Mouse (Mus musculus) inflammation-experienced regulatory T-cells, adult 6 months (primary cell): ENCODE results near the gene Rflnb. TPM values are rescaled to one million over a fixed set of nuclear protein-coding genes. Genes with fewer than 3 reads are reported as not detected.

Experiments used
- ATAC-seq: one replicate; pipeline ENCODE4 v1.8.0; 2017
- polyA plus RNA-seq, 3 experiments: library from polyadenylated mRNA; unstranded; fragments of 100-300 nt; shearing (Covaris generic); gene quantifications; one replicate each; pipeline ENCODE4 v1.2.1; 2017

Rflnb gene
- 10 to 100 TPM in 2 of 3 experiments, 1 to 10 TPM in 1; 7.9 to 25.3 (median 24.8) TPM for polyA plus RNA-seq

DNA sequence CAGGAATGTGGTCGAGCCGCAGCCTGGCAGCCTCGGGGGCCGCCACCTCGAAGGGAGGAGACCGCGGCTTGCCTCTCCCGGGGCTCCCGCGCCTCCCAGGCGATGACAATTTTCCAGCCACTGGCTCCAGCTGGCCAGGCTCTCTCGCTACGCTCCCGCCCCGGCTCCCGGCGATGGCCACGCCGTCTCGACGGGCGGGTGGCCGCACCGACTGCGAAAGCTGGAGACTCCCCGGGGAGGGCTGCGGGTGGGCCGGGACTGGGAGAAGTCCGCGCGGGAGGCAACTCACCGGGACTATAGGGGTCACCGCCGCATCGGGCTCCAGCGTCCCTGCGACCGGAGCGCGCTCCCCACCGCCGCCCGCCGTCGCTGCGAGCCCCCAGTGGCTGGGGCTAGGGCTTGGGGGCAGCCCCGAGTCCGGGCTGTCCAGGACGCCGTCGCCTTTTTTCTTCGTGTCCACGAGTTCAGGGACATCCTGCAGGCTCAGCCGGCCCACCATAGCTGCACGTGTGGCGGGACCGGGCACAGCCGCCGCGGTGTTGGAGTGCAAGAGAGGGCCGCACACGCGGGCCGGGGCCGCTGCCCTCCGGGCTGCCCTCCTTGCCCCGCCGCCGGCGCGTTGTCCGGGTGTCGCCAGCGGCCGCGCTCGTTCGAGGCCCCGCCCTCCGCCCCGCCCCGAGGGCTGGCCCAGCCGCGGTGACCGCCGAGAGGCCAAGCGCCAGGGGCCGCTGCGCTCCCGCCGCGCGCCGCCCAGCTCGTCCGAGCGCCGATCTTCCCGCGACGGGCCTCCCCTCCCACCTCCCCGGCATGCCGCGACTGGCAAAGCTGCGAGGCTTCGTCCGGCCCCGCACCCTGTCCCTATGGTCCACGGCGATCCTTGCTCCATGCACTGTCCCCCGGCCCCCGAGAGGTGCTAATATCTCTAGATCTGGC, at the start of gene Rflnb:
TSS of gene Rflnb (minus strand) at position 644 of the 933 bp plus-strand sequence.
- peak; percentile 43 for ATAC-seq

DNA sequence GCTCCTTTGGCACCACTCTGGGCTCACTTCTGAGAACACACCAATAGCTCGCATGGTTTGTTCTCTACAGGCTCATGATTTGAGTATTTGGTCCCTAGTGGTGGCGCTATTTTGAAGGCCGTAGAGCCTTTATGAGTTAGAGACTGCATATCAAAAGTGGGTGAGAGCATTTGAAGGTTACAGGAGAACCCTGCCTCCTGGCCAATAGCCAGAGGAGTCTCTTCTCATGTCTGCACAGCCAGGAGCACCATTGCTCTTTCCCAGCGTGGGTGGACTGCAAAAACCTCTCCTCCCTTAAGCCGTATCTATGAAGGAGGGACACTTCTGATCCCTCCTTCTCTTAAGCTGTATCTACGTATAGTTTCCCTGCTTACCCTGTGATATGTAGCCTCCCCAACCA, 49.8 kb upstream of the Rflnb start:
- no peak for ATAC-seq

DNA sequence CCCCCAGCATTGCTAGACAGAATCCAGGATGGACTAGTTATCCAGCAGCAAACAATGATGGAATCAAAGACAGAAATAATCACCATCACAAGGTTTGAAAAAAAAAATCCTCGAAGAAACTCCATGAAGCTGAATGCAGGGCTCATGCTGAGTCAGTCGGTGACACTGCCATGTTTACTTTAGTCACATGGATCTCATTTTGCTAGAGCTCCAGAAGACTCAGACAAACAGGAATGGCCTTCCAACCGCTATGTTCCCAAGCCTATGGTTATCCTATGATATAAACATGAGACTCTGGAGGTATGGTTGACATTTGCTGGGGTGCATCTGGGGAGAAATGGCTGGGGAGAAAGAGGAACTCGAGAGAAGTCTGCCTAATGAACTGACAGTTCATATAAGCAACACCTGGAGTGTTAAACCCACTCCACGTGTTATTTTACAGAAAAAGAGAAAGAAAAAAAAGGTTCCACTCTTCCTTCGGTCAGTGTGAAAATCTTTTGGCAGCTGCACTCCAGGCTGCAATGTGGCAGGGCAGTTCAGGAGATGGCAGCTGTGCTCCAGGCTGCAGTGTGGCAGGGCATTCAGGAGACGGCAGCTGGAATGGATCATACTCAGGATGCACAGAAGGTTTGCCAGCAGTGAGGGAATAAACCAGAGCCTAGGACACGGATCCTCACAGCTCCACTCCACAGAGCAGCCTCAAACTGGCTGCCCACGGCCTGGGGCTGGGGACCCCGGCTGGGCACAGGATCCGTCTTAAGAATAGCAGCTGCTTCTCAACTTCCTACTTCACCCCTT, 46.9 kb upstream of the Rflnb start:
- no peak for ATAC-seq

GRCm38 (mm10) chr11:76069816-76070215, 42.2 kb upstream of the Rflnb start:
- ATAC-seq, result no peak

DNA sequence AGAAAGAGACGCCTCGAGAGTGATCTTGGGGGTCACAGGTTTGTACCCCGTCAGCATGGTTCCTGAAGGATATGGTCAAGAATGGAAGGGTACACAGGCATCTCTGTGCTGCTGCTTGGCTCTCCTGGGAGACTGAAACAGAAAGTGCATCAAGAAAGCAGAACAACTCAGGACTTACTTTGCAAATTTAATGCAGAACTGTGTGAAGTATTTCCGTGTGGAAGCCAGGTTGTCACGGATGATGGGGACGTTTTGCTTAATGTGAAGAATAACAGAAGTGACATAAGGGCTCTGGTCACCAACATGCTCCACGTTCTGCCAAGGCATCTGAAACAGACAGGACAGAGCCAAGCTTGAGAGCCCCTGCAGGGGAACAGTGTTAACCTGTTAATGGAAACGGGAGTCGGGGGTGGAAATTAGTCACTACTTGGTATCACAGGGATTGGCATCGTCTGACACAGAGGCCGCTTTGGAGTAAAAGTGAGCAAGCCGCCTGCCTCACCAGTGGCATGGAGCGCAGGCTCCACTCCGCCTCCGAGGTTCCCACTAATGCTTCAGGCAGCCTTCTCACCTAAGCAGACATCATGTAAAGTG, 39.1 kb upstream of the Rflnb start:
- no peak for ATAC-seq

DNA sequence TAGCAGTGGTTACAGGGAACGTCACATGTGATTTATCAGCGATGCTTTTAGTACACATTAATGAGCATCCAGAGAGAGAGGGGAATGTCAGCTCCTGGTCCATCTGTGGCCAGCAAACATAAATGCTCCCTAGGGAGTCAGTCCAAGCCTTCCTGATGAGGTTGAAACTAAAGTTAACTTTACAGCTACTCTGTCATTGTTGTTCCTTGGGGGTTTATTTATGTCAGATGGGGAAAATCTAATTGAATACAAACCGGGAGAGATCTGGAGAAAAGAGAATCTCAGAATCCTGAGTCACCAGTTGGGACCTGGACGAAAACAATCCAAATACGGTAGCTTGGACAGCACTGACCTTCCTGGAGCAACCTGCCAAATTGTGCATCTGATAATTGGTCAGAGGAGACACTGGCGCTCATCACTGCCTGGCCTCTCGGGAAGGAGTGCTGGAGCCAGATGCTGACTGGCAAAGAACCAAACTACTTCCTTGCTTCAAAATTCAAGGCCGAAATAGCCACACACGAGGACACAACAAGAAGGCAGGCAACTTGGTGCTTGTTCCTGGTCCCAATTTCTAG, 38.0 kb upstream of the Rflnb start:
- ATAC-seq, result no peak

- no peak for ATAC-seq
Measured at GRCm38 (mm10) chr11:76064411-76064810, 36.8 kb upstream of the Rflnb start.

DNA sequence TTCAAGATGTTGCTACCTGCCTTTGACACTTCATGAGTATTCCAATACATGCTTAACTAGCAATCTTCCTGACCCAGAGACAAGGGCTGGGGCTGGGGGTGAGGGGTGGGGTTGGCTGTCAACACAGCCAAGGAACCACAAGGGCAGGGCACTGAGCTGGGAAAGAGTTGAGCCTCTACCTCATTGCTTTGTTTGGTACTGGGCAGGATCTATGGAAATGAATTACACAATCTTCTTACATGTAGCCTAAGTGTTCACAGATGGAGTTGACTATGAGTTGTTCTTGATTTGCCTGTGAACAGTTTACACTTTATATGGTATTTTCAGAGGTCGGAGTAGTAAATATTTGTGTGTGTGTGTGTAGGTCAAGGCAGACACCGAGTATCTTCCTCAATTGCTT, 33.3 kb upstream of the Rflnb start:
- ATAC-seq, result no peak

GRCm38 (mm10) chr11:76059971-76060370, 32.4 kb upstream of the Rflnb start:
- no peak for ATAC-seq

DNA sequence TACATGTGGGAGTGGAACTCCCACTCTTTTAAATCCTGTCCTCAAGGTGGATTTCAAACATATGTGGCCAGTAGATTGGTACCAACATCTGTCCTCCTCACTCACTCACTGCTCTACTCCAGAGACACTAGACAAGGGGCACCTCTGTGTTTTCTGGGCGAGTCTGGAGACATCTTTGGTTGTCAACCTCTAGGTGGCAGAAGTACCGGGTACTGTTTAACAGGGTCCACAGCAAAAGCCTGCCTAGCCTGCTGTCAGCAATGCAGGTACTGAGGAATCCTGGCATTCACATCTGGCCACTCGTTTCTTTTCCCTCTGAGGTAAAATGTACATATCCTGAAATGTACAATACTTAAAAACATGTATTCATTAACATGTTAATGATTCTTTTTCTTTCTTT, 28.9 kb upstream of the Rflnb start:
- no peak for ATAC-seq

GRCm38 (mm10) chr11:76052496-76052895, 24.9 kb upstream of the Rflnb start:
- no peak for ATAC-seq

- no peak for ATAC-seq
Measured at GRCm38 (mm10) chr11:76050967-76051512, 23.5 kb upstream of the Rflnb start.

DNA sequence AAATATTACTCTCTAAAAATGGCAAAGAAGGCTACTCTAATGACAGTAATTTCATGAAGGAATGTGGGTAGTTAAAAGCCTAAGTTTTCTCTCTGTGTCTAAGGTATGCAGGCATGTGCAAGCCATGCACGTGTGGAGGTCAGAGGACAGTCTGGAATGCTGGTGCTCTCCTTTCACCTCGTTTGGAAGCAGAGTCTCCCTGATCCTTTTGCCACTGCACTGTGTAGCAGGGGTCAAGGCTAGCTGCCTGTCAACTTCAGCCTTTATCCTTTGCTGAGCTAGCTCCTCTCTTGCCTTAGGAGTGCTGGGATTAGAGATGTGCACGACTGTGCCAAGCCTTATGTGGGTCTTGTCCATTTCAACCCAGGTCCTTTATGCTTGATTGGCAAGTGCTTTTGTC, 22.9 kb upstream of the Rflnb start:
- no peak for ATAC-seq

DNA sequence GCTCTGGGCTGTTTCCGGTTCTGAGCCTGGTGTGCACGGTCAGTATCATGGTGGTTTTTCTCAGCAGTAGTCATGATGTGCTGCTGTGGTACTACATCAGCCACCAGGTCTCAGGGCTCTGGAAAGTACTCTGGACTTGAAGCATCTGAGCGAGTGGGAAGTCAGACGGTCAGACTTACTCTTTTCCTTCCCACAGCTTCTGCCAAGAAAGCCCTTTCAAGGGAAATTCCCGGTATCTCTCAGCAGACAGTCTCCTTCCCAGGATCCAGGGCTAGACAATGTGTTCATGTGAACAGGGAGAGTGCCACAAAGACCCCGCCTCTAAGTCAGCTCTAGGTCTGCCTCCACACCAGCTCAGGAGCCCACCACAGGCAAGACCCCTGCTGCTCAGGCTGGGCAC, 17.8 kb upstream of the Rflnb start:
- ATAC-seq, result no peak

- ATAC-seq, result no peak
Measured at GRCm38 (mm10) chr11:76044468-76044867, 16.9 kb upstream of the Rflnb start.

- ATAC-seq, result no peak
Measured at GRCm38 (mm10) chr11:76042882-76043281, 15.3 kb upstream of the Rflnb start.

DNA sequence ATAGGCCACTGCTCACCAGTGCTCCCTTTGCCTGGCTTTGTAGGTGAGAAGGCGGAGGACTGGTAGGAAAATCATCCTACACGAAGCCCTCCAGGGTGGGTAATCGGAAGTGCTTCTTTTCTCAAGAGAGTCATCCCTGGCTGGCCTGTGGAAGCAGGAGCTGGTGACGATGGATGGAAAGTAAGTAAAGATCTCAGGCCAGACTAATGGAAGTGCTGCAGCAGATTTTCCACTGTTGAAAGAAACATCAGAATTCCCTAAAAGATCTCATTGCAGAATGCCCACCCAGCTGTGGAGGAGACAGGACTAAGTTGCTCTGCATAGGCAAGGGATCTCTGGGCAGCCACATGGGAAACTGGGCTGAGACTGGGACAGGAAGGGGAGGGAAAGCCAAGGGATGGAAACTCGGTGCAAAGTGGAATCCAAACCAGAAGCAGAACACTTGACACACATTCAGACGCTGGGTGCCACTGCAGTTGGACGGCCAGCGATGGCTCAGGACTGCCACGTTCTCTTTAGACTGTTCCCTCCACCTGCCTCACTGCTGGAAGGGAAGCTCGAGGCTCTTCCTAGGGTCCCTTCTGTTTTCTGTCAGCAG, 14.6 kb upstream of the Rflnb start:
- no peak for ATAC-seq

GRCm38 (mm10) chr11:76040761-76041376, 13.3 kb upstream of the Rflnb start:
- no peak for ATAC-seq

GRCm38 (mm10) chr11:76040106-76040505, 12.5 kb upstream of the Rflnb start:
- ATAC-seq, result no peak

DNA sequence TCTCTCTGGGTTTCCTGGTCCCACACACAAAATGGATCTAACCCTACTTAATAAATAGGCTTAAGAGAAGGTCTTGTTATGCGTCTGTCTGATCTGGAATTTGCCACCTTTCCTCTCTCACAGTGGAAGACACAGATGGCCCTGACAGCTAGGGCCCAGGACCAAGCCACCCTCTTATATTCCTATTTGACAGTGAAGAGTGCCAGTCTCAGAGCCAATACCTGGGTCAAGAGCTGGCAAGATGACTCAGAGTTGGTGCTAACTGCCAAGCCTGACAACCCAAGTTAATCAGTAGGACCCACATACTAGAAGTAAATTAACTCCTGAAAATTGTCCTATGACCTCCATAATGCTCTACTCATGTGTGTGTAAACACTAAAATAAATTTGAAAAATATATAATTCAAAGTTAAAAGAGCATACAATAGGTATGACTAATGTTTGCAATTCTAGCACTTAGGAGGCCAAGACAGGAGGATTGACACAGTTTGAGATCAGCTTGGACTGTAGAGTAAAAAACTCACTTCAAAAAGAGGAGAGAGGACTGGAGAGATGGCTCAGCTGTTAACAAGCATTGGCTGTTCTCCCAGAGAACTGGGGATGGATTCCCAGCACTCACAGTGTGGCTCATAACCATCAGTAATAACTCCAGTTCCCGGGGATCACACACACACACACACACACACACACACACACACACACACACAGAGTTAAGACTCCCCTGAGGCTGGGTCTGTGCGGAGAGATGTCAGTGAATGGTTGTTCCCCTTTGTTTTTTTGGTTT, 11.9 kb upstream of the Rflnb start:
- ATAC-seq, result no peak
